Mouse (Mus musculus): ENCODE results near the gene Dnm2. TPM values are rescaled to one million over a fixed set of nuclear protein-coding genes. Genes with fewer than 3 reads are reported as not detected.

The Dnm2 gene
- total RNA-seq, 2 experiments from 2014 or later: 58.0 to 69.6 TPM

DNA sequence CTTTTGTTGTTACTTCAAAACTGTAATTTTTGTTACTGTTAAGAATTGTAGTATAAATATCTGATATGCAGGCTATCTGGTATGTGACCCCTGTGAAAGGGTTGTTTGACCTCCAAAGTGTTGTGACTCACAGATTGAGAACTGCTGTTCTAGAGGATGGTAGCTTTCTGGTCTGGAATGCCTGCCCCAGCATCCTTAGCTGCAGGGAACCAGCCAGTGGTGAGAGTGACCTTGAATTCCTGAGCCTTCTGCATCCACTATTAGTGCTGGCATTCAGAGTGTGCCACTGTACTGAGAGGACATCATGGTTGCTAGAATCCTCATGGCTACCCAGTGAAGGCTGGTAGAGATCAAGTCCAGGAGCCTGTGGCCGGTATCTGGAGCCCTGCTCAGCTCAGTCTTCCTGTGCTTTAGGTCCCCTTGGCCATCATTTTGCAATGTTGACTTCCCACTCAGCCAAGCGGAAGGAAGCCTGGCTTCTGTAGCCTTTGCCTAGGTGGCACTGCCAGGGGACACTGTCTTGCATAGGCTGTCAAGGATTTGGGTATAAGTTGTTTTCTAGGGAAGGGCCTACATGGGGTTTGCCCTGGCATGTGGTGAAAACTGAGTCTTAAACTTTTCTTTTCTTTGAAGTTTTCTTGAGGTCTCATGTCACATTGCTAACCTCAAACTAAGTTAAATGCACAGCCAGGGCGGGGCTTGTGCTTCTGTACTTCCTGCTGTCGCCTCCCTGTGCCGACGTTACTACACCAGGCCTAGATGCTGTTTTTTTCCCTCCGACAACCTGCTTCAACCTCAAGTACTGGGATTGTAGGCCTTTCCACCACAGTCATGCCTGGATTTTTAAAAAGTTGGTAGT is 11.3 kb downstream of the Dnm2 start:
- no peak overlapping the region for H3K4me3 ChIP-seq
- no peak for TF ChIP-seq CTCF (conservative IDR thresholded peaks at IDR 0.05)
- peak overlapping the region; percentile 83 for H3K27ac ChIP-seq
- DNase-seq (ENCODE audit: low spot score in 2 of 2): no peak

GRCm38 (mm10) chr9:21437577-21437976 is 12.9 kb downstream of the Dnm2 start:
- peak overlapping the region; percentile 83 for H3K27ac ChIP-seq
- DNase-seq (ENCODE audit: low spot score in 2 of 2): no peak
- TF ChIP-seq CTCF (conservative IDR thresholded peaks at IDR 0.05): no peak
- H3K4me3 ChIP-seq: no peak overlapping the region

DNA sequence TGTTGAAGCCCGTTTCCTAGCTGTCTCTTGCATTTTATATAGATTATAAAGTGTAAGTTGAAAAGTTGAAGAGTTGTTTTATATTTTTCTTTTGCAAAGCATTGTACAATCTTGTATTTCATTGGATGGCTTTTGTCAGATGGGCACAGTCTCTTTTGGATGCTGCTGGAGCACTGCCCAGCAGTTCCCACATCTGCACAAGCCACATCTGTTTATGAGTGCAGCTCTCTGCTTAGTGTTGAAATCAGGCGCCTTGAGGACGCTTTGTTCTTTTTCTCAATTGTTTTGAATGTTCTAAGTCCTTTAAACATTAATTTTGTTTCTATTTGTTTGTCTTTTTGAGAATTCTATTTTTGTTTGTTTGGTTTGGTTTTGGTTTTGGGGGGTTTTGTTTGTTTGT is 13.5 kb downstream of the Dnm2 start:
- no peak overlapping the region for H3K4me3 ChIP-seq
- no peak for DNase-seq (ENCODE audit: low spot score in 2 of 2)
- H3K27ac ChIP-seq: peak overlapping the region; percentile 83
- no peak for TF ChIP-seq CTCF (conservative IDR thresholded peaks at IDR 0.05)

- DNase-seq (ENCODE audit: low spot score in 2 of 2): peak; percentile 50 to 60
- H3K27ac ChIP-seq: peak overlapping the region; percentile 83
- no peak overlapping the region for H3K4me3 ChIP-seq
- TF ChIP-seq CTCF (conservative IDR thresholded peaks at IDR 0.05): 0 out of 2 replicates have a peak, but pooled peaks have one; percentile 7
Measured at GRCm38 (mm10) chr9:21439456-21439855, 14.7 kb downstream of the Dnm2 start.

DNA sequence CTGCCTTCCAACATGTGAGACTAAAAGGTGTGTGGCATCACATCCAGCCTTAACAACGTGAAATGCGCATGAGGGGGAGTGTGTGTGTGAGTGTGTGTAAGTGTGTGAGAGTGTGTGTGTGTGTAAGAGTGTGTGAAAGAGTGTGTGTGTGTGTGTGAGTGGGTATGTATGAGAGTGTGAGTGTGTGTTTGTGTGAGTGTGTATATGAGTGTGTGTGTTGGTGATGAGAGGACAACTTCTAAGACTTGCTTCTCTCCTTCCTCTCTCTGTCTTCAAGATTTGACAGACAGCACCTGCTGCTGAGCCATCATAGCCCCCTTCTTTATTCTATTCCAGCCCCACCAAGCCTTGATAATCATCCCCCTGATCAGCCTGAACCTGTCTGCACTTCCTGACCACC is 15.2 kb downstream of the Dnm2 start:
- TF ChIP-seq CTCF (conservative IDR thresholded peaks at IDR 0.05): no peak

GRCm38 (mm10) chr9:21440387-21440786 is 15.7 kb downstream of the Dnm2 start:
- H3K27ac ChIP-seq: peak overlapping the region; percentile 48; the same call in 1 of the 2 replicates
- no peak overlapping the region for H3K4me3 ChIP-seq
- DNase-seq (ENCODE audit: low spot score in 2 of 2): no peak
- no peak for TF ChIP-seq CTCF (conservative IDR thresholded peaks at IDR 0.05)

More for the DNA sequence above, 15.2 kb downstream of the Dnm2 start:
- H3K27ac ChIP-seq: peak overlapping the region; percentile 83; the same call in 1 of the 2 replicates
- DNase-seq (ENCODE audit: low spot score in 2 of 2): no peak
- no peak overlapping the region for H3K4me3 ChIP-seq

- H3K27ac ChIP-seq: no peak overlapping the region
- no peak for TF ChIP-seq CTCF (conservative IDR thresholded peaks at IDR 0.05)
- H3K4me3 ChIP-seq: no peak overlapping the region
- DNase-seq (ENCODE audit: low spot score in 2 of 2): no peak
Measured at GRCm38 (mm10) chr9:21443853-21444252, 19.1 kb downstream of the Dnm2 start.

DNA sequence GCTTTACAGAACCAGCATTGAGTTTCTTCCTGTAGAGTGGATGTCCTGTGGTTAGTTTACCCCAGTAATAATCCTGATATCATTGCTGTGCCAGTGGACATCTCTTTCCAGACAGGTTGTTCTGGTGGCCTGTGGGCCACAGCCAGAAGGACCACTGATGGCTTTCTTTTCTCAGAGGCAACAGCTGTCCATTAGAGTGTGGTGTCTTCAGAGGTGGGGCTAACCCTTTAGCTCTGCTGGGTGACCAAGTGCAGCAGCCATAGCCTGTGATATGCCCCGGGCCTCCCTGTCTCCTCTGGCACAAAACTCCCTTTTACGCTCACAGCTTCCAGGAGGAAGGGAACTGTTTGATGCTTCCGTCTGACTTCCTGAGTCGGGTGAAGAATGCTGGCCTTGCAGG is 19.9 kb downstream of the Dnm2 start:
- Histone ChIP-seq H3K27ac (no peak overlapping the region), H3K4me3 (no peak overlapping the region)
- DNase-seq (ENCODE audit: low spot score in 2 of 2): no peak
- no peak for TF ChIP-seq CTCF (conservative IDR thresholded peaks at IDR 0.05)

- peak; percentile 35 for TF ChIP-seq CTCF (conservative IDR thresholded peaks at IDR 0.05)
- Histone ChIP-seq H3K27ac (no peak overlapping the region), H3K4me3 (no peak overlapping the region)
- no peak for DNase-seq (ENCODE audit: low spot score in 2 of 2)
Measured at GRCm38 (mm10) chr9:21445081-21445744, 20.5 kb downstream of the Dnm2 start.

DNA sequence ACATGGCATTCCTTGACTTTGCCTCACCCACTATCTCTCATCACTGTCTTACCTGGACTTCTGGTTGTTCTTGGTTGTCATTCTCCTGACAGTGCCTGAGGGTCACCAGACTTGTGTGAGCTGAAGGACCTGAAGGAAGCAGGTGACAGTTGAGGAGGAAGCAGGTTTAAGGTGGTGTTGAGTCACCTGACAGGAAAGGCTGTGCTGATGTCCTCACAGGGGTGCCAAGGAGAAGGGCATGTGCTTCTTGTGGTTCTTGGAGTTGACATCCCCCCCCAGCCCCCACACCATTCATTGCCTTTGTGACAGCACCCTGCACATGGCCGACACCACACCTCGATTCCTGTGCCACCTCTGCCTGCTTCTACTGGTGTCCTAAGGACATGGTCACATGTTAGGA is 23.1 kb downstream of the Dnm2 start:
- no peak for TF ChIP-seq CTCF (conservative IDR thresholded peaks at IDR 0.05)
- Histone ChIP-seq H3K27ac (no peak overlapping the region), H3K4me3 (no peak overlapping the region)
- DNase-seq (ENCODE audit: low spot score in 2 of 2): no peak

DNA sequence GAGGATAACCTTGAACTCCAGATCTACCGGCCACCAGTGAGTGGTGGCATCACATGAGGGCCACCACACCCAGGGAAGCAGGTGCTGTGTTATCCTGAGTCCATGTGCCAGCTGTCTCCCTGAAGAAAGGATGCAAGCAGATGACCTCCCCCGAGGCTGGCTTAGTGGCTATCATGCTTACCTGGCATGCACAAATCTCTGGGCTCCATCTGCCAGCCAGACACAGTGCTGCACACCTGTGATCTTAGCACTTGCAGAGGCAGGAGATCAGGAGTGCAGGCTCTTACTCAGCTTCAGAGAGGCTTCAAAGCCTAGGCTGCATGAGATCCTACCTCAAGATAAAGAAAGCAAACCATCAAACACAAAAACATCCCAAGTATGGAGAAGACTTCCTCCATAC is 25.0 kb downstream of the Dnm2 start:
- no peak overlapping the region for H3K4me3 ChIP-seq
- H3K27ac ChIP-seq: peak overlapping the region; percentile 9; the same call in 1 of the 2 replicates
- DNase-seq (ENCODE audit: low spot score in 2 of 2): no peak
- TF ChIP-seq CTCF (conservative IDR thresholded peaks at IDR 0.05): no peak

DNA sequence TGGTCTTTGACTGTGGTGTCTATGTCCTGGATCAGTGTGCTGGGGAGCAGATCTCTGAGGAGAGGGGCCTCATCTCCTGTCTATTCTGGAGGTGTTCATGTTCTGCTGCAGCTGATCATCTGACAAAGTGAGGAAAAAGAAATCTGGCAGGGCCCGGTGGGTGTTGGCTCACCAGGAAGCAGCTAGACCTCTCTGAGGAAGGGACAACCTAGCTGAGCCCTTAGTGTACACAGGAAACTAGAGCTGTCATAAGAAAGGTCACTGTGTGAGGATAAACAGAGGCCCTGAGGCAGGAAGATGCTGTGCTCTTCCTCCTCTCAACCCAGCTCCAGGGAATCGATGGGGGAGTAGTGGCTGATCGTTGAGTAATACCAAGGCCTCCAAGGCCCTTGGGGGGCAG is 25.6 kb downstream of the Dnm2 start:
- Histone ChIP-seq H3K27ac (peak overlapping the region; percentile 9), H3K4me3 (no peak overlapping the region)
- no peak for DNase-seq (ENCODE audit: low spot score in 2 of 2)
- no peak for TF ChIP-seq CTCF (conservative IDR thresholded peaks at IDR 0.05)

GRCm38 (mm10) chr9:21451391-21451790 is 26.7 kb downstream of the Dnm2 start:
- no peak overlapping the region for H3K4me3 ChIP-seq
- no peak for TF ChIP-seq CTCF (conservative IDR thresholded peaks at IDR 0.05)
- no peak for DNase-seq (ENCODE audit: low spot score in 2 of 2)
- peak overlapping the region; percentile 83 for H3K27ac ChIP-seq

Data from layer of hippocampus, adult 2 months (tissue).